Mouse (Mus musculus): ENCODE measurements around the gene Ctse.

DNA sequence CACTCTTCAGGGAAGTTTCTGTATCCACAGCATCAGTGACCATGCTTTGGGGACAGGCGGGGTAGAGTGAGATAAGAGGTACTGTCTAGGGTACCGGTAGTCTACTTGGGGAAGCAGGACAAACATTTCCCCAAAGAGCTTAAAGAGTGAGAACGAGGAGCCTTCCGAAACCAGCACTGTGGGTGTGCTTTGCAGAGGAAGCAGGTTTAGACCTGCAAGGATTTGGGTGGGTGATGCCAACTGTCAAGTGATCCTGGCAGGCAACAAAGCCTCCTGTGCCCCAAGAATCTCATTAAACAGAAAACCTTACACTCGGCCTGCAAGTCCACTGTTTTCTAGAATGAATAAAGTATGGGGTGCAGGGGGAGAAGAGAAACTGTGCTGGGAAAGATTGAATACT, 51.8 kb downstream of the Ctse start:
- TF ChIP-seq POLR2A (IDR thresholded peaks at IDR 0.05; ENCODE audit: insufficient read depth, low read length) (no peak), EP300 (IDR thresholded peaks at IDR 0.05; ENCODE audit: insufficient read depth, low read depth, low read length) (no peak), CTCF (IDR thresholded peaks at IDR 0.05; ENCODE audit: low read depth, low read length) (no peak)

All from ES-Bruce4 (cell line).